Mouse (Mus musculus): ENCODE results near the gene Gapdh. TPM values are rescaled to one million over a fixed set of nuclear protein-coding genes. Genes with fewer than 3 reads are reported as not detected.

Gapdh gene
- total and polyA plus RNA-seq, 2 experiments: 1,072 to 2,601 TPM

- peaks cover 1% of the 10 kb centered on the region; the same call in 1 of the 2 replicates for H3K36me3 ChIP-seq (ENCODE audit: control insufficient read depth, insufficient read depth, low read length)
- no peaks in the 10 kb centered on the region for H3K27me3 ChIP-seq (ENCODE audit: control insufficient read depth, insufficient read depth, low read length)
- WGBS: 81% methylated on average over 7 of the region's 7 CpGs
- no peaks in the 10 kb centered on the region for H3K79me2 ChIP-seq (ENCODE audit: control insufficient read depth, insufficient read depth, low read length)
- no peak overlapping the region for H3K27ac ChIP-seq (replicated peaks; ENCODE audit: insufficient read depth, low read depth, low read length)
- no peak for TF ChIP-seq POLR2A (IDR thresholded peaks at IDR 0.05; ENCODE audit: extremely low read depth, insufficient read depth, low read length)
- no peak for TF ChIP-seq CTCF (IDR thresholded peaks at IDR 0.05; ENCODE audit: low read depth, low read length)
- H3K4me3 ChIP-seq (ENCODE audit: insufficient read depth, low read depth, low read length): no peak overlapping the region
- no peak overlapping the region for H3K9ac ChIP-seq (ENCODE audit: low read depth, low read length)
- no peaks in the 10 kb centered on the region for H3K4me1 ChIP-seq (ENCODE audit: control insufficient read depth, insufficient read depth, low read length)
- DNase-seq (ENCODE audit: extremely low read depth, low read depth, low spot score): no peak
Observed at GRCm38 (mm10) chr6:125179601-125180000, 13.3 kb upstream of the Gapdh start.

- no peak for TF ChIP-seq CTCF (IDR thresholded peaks at IDR 0.05; ENCODE audit: low read depth, low read length)
- no peak for TF ChIP-seq POLR2A (IDR thresholded peaks at IDR 0.05; ENCODE audit: extremely low read depth, insufficient read depth, low read length)
- Histone ChIP-seq H3K36me3 (ENCODE audit: control insufficient read depth, insufficient read depth, low read length) (no peaks in the 10 kb centered on the region), H3K9ac (ENCODE audit: low read depth, low read length) (no peak overlapping the region), H3K79me2 (ENCODE audit: control insufficient read depth, insufficient read depth, low read length) (no peaks in the 10 kb centered on the region), H3K4me3 (ENCODE audit: insufficient read depth, low read depth, low read length) (no peak overlapping the region), H3K27ac (replicated peaks; ENCODE audit: insufficient read depth, low read depth, low read length) (no peak overlapping the region), H3K4me1 (ENCODE audit: control insufficient read depth, insufficient read depth, low read length) (peaks cover 10% of the 10 kb centered on the region; the same call in 1 of the 2 replicates), H3K27me3 (ENCODE audit: control insufficient read depth, insufficient read depth, low read length) (no peaks in the 10 kb centered on the region)
- WGBS: 94% methylated on average over 5 of the region's 5 CpGs
- no peak for DNase-seq (ENCODE audit: extremely low read depth, low read depth, low spot score)
Observed at GRCm38 (mm10) chr6:125175469-125175868, 9.2 kb upstream of the Gapdh start.

GRCm38 (mm10) chr6:125173256-125173655, 7.0 kb upstream of the Gapdh start:
- DNase-seq (ENCODE audit: extremely low read depth, low read depth, low spot score): peak; percentile 28
- peaks cover 10% of the 10 kb centered on the region; the same call in 1 of the 2 replicates for H3K4me1 ChIP-seq (ENCODE audit: control insufficient read depth, insufficient read depth, low read length)
- H3K4me3 ChIP-seq (ENCODE audit: insufficient read depth, low read depth, low read length): no peak overlapping the region
- no peak overlapping the region for H3K27ac ChIP-seq (replicated peaks; ENCODE audit: insufficient read depth, low read depth, low read length)
- no peaks in the 10 kb centered on the region for H3K36me3 ChIP-seq (ENCODE audit: control insufficient read depth, insufficient read depth, low read length)
- H3K79me2 ChIP-seq (ENCODE audit: control insufficient read depth, insufficient read depth, low read length): no peaks in the 10 kb centered on the region
- 82% methylated on average over 7 of the region's 7 CpGs for WGBS
- no peaks in the 10 kb centered on the region for H3K27me3 ChIP-seq (ENCODE audit: control insufficient read depth, insufficient read depth, low read length)
- TF ChIP-seq CTCF (IDR thresholded peaks at IDR 0.05; ENCODE audit: low read depth, low read length): no peak
- no peak for TF ChIP-seq POLR2A (IDR thresholded peaks at IDR 0.05; ENCODE audit: extremely low read depth, insufficient read depth, low read length)
- no peak overlapping the region for H3K9ac ChIP-seq (ENCODE audit: low read depth, low read length)

- DNase-seq (ENCODE audit: extremely low read depth, low read depth, low spot score): peak; percentile 80
- no peaks in the 10 kb centered on the region for H3K36me3 ChIP-seq (ENCODE audit: control insufficient read depth, insufficient read depth, low read length)
- TF ChIP-seq CTCF (IDR thresholded peaks at IDR 0.05; ENCODE audit: low read depth, low read length): no peak
- TF ChIP-seq POLR2A (IDR thresholded peaks at IDR 0.05; ENCODE audit: extremely low read depth, insufficient read depth, low read length): no peak
- 32% methylated on average over 2 of the region's 2 CpGs for WGBS
- no peaks in the 10 kb centered on the region for H3K27me3 ChIP-seq (ENCODE audit: control insufficient read depth, insufficient read depth, low read length)
- peaks cover 11% of the 10 kb centered on the region; the same call in 1 of the 2 replicates for H3K4me1 ChIP-seq (ENCODE audit: control insufficient read depth, insufficient read depth, low read length)
- H3K27ac ChIP-seq (replicated peaks; ENCODE audit: insufficient read depth, low read depth, low read length): no peak overlapping the region
- no peaks in the 10 kb centered on the region for H3K79me2 ChIP-seq (ENCODE audit: control insufficient read depth, insufficient read depth, low read length)
- H3K9ac ChIP-seq (ENCODE audit: low read depth, low read length): no peak overlapping the region
- H3K4me3 ChIP-seq (ENCODE audit: insufficient read depth, low read depth, low read length): no peak overlapping the region
Observed at GRCm38 (mm10) chr6:125172474-125172873, 6.2 kb upstream of the Gapdh start.

GRCm38 (mm10) chr6:125170194-125170593, 3.9 kb upstream of the Gapdh start:
- Histone ChIP-seq H3K79me2 (ENCODE audit: control insufficient read depth, insufficient read depth, low read length) (peaks cover 2% of the 10 kb centered on the region; the same call in 1 of the 2 replicates), H3K4me1 (ENCODE audit: control insufficient read depth, insufficient read depth, low read length) (peaks cover 16% of the 10 kb centered on the region), H3K4me3 (ENCODE audit: insufficient read depth, low read depth, low read length) (no peak overlapping the region), H3K36me3 (ENCODE audit: control insufficient read depth, insufficient read depth, low read length) (no peaks in the 10 kb centered on the region), H3K27ac (replicated peaks; ENCODE audit: insufficient read depth, low read depth, low read length) (no peak overlapping the region), H3K9ac (ENCODE audit: low read depth, low read length) (no peak overlapping the region), H3K27me3 (ENCODE audit: control insufficient read depth, insufficient read depth, low read length) (no peaks in the 10 kb centered on the region)
- peak; percentile 26 for DNase-seq (ENCODE audit: extremely low read depth, low read depth, low spot score)
- TF ChIP-seq POLR2A (IDR thresholded peaks at IDR 0.05; ENCODE audit: extremely low read depth, insufficient read depth, low read length): no peak
- no peak; the same call in 1 of the 2 replicates for TF ChIP-seq CTCF (IDR thresholded peaks at IDR 0.05; ENCODE audit: low read depth, low read length)
- WGBS: 88% methylated on average over 6 of the region's 6 CpGs

GRCm38 (mm10) chr6:125168086-125168485, 1.8 kb upstream of the Gapdh start:
- H3K27ac ChIP-seq (replicated peaks; ENCODE audit: insufficient read depth, low read depth, low read length): no peak overlapping the region
- H3K9ac ChIP-seq (ENCODE audit: low read depth, low read length): no peak overlapping the region
- peaks cover 4% of the 10 kb centered on the region for H3K36me3 ChIP-seq (ENCODE audit: control insufficient read depth, insufficient read depth, low read length)
- H3K79me2 ChIP-seq (ENCODE audit: control insufficient read depth, insufficient read depth, low read length): peaks cover 14% of the 10 kb centered on the region; the same call in 1 of the 2 replicates
- no peak for DNase-seq (ENCODE audit: extremely low read depth, low read depth, low spot score)
- WGBS: 95% methylated on average over 14 of the region's 14 CpGs
- no peak for TF ChIP-seq CTCF (IDR thresholded peaks at IDR 0.05; ENCODE audit: low read depth, low read length)
- no peak for TF ChIP-seq POLR2A (IDR thresholded peaks at IDR 0.05; ENCODE audit: extremely low read depth, insufficient read depth, low read length)
- H3K27me3 ChIP-seq (ENCODE audit: control insufficient read depth, insufficient read depth, low read length): no peaks in the 10 kb centered on the region
- H3K4me1 ChIP-seq (ENCODE audit: control insufficient read depth, insufficient read depth, low read length): peaks cover 18% of the 10 kb centered on the region
- H3K4me3 ChIP-seq (ENCODE audit: insufficient read depth, low read depth, low read length): no peak overlapping the region

Measured in liver, adult 2 months (tissue).